Mouse (Mus musculus) embryonic facial prominence, embryonic 15.5 days (tissue): ENCODE measurements at regions not wholly inside any gene's neighbourhood (a gene's known extent, or its start where the extent isn't known, plus 50 kb on each side); places are given as distances from the start of the nearest gene placed in this dataset.

Experiments used
- ATAC-seq: fragments of 200-750 bp; cut with Nextera tagmentation; 2 replicates; pipeline ENCODE4 v1.8.0; 2017; ENCODE audit warnings: low read depth, moderate TSS enrichment; ENCODE audit not compliant: insufficient number of reproducible peaks, low FRiP score, low TSS enrichment
- H3K27ac ChIP-seq: fragments of 300-500 bp; sonication (generic); replicated peaks from 2 replicates; pipeline ENCODE4 v1.5.1; 2015; ENCODE audit warnings: mild to moderate bottlenecking, inconsistent platforms
- H3K27me3 ChIP-seq: fragments of 300-500 bp; sonication (generic); 2 replicates; pipeline ENCODE4 v1.6.1; 2015; ENCODE audit warnings: inconsistent platforms
- H3K36me3 ChIP-seq: fragments of 300-500 bp; sonication (generic); 2 replicates; pipeline ENCODE4 v1.6.1; 2015; ENCODE audit warnings: mild to moderate bottlenecking, inconsistent platforms
- H3K4me1 ChIP-seq: fragments of 300-500 bp; sonication (generic); 2 replicates; pipeline ENCODE4 v1.6.1; 2015; ENCODE audit warnings: inconsistent platforms
- H3K4me2 ChIP-seq: fragments of 300-500 bp; sonication (generic); replicated peaks from 2 replicates; pipeline ENCODE4 v1.6.1; 2015; ENCODE audit warnings: mild to moderate bottlenecking, inconsistent platforms
- H3K4me3 ChIP-seq: fragments of 300-500 bp; sonication (generic); replicated peaks from 2 replicates; pipeline ENCODE4 v1.5.1; 2015; ENCODE audit warnings: mild to moderate bottlenecking, inconsistent platforms
- H3K9ac ChIP-seq: fragments of 300-500 bp; sonication (generic); 2 replicates; pipeline ENCODE4 v1.6.1; 2015; ENCODE audit warnings: inconsistent platforms
- H3K9me3 ChIP-seq: fragments of 300-500 bp; sonication (generic); replicated peaks from 2 replicates; pipeline ENCODE4 v1.6.1; 2016; ENCODE audit warnings: inconsistent platforms
- WGBS: fragments of 180-500 bp; shearing (Covaris S2); methylation state at CpG from one replicate; pipeline ENCODE4 v1.1.7; 2015; 5-methylcytosine and 5-hydroxymethylcytosine counted together

DNA sequence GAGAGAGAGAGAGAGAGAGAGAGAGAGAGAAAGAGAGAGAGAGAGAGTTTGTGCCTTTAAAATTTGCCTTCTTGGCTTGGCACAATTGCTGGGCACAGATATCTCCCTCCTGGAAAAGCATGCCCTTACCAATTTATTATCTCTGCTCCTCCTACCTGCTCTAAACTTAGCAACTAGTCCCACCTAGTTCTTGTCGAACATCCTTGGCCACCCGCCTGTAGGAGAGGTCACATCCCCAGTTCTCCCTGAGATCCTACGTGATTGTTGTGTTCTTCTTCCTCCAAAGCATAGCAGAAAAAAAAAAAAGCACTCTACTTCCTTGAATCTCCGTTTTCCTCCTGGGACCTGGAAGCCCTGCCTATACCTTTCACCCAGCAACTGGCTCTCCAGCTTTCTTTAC lies 101.8 kb downstream of the Polr2m start:
- Histone ChIP-seq H3K9me3 (no peaks in the 10 kb centered on the region), H3K4me1 (no peaks in the 10 kb centered on the region), H3K4me3 (no peak overlapping the region), H3K4me2 (no peak overlapping the region), H3K27me3 (no peaks in the 10 kb centered on the region), H3K9ac (no peak overlapping the region), H3K36me3 (no peaks in the 10 kb centered on the region), H3K27ac (no peak overlapping the region)
- no peak for ATAC-seq
- WGBS: 73% methylated on average over 4 of the region's 4 CpGs

- H3K9me3 ChIP-seq: no peaks in the 10 kb centered on the region
- no peak overlapping the region for H3K4me2 ChIP-seq
- H3K9ac ChIP-seq: no peak overlapping the region
- H3K27ac ChIP-seq: no peak overlapping the region
- no peak for ATAC-seq
- no peaks in the 10 kb centered on the region for H3K4me1 ChIP-seq
- WGBS: 67% methylated on average over 4 of the region's 4 CpGs
- H3K27me3 ChIP-seq: no peaks in the 10 kb centered on the region
- H3K4me3 ChIP-seq: no peak overlapping the region
- no peaks in the 10 kb centered on the region for H3K36me3 ChIP-seq
These were observed 105.9 kb downstream of the Polr2m start for GRCm38 (mm10) chr9:71379731-71380250.

DNA sequence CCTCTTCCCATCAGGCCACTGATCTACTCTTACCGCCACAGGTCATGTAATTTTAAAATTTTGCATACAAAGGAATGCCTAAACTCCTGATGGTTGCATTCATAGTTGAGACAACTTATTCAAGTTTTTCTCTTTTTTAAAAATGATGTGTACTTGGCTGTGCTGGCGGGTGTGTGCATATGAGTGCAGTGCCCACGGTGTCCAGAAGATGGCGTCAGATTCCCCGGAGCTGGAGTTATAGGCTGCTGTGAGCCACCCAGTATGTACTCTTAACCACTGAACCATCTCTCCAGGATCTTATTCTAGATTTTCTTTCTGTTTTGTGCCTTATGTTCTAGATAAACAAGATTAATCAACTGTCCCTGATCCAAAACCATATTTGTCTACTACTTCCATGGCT lies 116.0 kb downstream of the Polr2m start:
- no peaks in the 10 kb centered on the region for H3K36me3 ChIP-seq
- H3K27me3 ChIP-seq: no peaks in the 10 kb centered on the region
- H3K27ac ChIP-seq: 0 out of 2 replicates have a peak overlapping the region, but pooled peaks have one; percentile 35
- 89% methylated on average over 5 of the region's 5 CpGs for WGBS
- no peak for ATAC-seq
- H3K9ac ChIP-seq: no peak overlapping the region
- H3K4me1 ChIP-seq: no peaks in the 10 kb centered on the region; the same call in 1 of the 2 replicates
- no peaks in the 10 kb centered on the region for H3K9me3 ChIP-seq
- H3K4me2 ChIP-seq: no peak overlapping the region
- H3K4me3 ChIP-seq: no peak overlapping the region

DNA sequence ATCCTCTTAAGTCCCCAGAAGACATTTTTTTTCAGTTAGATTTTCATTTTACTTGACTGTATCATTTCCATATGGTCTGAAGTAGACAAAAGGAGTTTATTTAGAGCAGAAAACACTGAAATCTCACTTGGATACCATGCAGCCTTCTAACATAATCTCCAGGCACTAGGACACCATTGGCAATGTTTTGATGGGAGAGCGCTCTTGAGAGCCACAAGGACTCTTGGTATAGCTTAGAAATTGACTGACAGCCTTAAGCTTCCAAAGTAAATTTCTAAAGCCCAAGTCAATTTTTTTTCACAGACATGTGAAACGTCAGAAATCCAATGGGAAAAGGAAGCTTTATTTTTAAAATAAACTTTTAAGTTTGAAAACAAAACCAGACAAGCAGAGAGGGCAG lies 116.5 kb downstream of the Polr2m start:
- Histone ChIP-seq H3K4me1 (peaks cover 2% of the 10 kb centered on the region; the same call in 1 of the 2 replicates), H3K36me3 (no peaks in the 10 kb centered on the region), H3K4me3 (no peak overlapping the region), H3K9ac (no peak overlapping the region), H3K27me3 (no peaks in the 10 kb centered on the region), H3K27ac (0 out of 2 replicates have a peak overlapping the region, but pooled peaks have one; percentile 35), H3K9me3 (no peaks in the 10 kb centered on the region), H3K4me2 (no peak overlapping the region)
- 34% methylated on average over 2 of the region's 2 CpGs for WGBS
- ATAC-seq: no peak

DNA sequence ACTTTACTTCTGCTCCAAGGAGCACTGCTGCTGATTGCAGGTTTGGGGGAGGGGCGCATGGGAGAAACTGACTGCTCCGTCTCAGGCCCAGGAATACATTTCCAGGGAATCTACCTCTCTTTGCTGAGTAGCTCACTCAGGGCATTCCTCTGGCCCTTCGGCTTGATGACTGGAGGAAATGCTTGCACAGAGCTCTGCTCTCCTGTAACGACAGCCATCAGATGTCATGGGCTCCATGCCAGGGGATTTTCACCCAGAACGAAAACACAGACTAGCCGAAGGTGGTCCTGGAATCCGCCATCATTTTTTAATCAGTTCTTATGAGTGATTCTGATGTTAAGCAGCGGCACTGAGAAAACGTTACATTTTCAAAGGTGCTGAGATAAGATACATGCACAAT lies 119.2 kb downstream of the Polr2m start:
- H3K4me1 ChIP-seq: peaks cover 5% of the 10 kb centered on the region; the same call in 1 of the 2 replicates
- ATAC-seq: no peak
- no peaks in the 10 kb centered on the region for H3K36me3 ChIP-seq
- no peak overlapping the region for H3K4me3 ChIP-seq
- H3K9me3 ChIP-seq: no peaks in the 10 kb centered on the region
- H3K27me3 ChIP-seq: no peaks in the 10 kb centered on the region
- H3K27ac ChIP-seq: no peak overlapping the region
- WGBS: 52% methylated on average over 9 of the region's 9 CpGs
- no peak overlapping the region for H3K4me2 ChIP-seq
- no peak overlapping the region for H3K9ac ChIP-seq

DNA sequence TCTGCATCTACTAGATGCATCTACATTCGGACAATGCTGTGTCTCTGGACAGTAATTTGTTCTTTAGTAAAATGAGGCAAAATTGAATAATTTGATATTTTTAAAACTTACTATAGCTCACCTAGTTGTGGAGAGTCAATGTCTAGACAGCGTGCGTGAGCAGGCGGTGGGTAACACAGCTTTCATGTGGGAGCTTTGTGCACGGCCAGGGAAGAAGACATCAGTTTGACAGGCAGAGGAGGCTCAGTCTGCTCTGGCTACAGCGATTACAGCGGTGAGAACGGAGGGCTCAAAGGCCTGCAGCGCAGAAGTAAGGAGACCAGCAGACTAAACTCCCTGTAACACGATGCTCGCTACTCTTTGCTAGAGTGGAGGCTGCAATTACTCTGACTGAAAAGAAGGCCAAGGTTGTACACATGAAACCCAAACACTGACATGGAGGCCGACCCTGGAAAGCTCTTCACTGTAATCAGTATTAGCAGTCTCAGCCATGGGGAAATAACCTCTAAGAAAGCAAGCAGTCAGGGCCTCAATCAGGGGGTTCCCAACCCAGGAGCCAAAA lies 120.5 kb downstream of the Polr2m start:
- Histone ChIP-seq H3K36me3 (no peaks in the 10 kb centered on the region), H3K27ac (no peak overlapping the region), H3K4me2 (no peak overlapping the region), H3K4me1 (peaks cover 5% of the 10 kb centered on the region; the same call in 1 of the 2 replicates), H3K9ac (no peak overlapping the region), H3K9me3 (no peaks in the 10 kb centered on the region), H3K27me3 (no peaks in the 10 kb centered on the region), H3K4me3 (no peak overlapping the region)
- no peak; the same call in 1 of the 2 replicates for ATAC-seq
- WGBS: 43% methylated on average over 12 of the region's 12 CpGs

DNA sequence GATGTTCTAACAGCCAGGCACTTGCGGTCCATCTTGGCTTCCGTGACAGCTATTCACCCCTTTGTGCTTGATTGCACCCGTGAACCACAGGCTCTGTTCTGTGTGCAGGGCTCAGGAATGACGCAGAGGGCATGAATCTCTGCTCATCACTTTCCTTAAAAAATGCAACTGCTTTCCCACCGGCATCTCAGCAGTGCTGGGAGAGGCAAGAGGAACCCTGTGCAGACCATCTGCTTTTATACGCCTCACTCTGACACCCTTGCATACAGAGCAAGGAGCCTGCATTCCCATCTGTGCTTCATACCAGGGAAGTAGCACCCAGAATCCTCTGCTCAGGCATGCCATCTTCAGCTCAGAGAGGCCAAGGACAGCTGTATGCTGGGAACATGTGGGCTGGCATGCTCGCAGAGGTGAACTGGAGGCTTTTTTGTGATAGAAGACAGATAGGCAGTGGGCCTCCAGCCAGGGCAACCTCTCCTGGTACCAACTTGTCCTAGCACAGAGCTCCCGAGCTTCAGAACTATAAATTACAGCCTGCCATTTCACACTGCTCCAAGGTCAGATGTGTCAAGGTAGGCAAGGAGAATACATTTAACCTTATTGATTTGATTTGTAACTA lies 121.6 kb downstream of the Polr2m start:
- H3K4me1 ChIP-seq: peaks cover 5% of the 10 kb centered on the region; the same call in 1 of the 2 replicates
- H3K27me3 ChIP-seq: no peaks in the 10 kb centered on the region
- no peak overlapping the region for H3K4me2 ChIP-seq
- no peaks in the 10 kb centered on the region for H3K36me3 ChIP-seq
- H3K4me3 ChIP-seq: no peak overlapping the region
- H3K27ac ChIP-seq: no peak overlapping the region
- no peak for ATAC-seq
- WGBS: 69% methylated on average over 8 of the region's 8 CpGs
- H3K9me3 ChIP-seq: no peaks in the 10 kb centered on the region
- H3K9ac ChIP-seq: no peak overlapping the region

DNA sequence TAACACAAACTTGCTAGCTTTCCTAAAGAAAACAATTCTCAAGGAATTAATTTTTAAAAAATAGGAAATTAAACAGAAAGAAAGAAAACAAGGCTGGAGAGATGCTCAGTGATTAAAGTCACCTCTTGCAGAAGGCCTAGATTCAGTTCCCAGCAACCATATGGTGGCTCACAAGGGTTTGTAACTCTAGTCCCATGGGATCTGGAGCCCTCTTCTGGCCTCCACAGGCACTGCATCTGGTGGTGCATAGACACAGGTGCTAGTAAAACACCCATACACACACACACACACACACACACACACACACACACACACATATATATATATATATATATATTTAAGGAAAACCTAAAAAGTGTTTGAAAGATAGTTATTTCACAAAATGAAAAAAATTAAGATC lies 123.3 kb downstream of the Polr2m start:
- H3K9ac ChIP-seq: no peak overlapping the region
- no peaks in the 10 kb centered on the region for H3K36me3 ChIP-seq
- H3K9me3 ChIP-seq: no peaks in the 10 kb centered on the region
- no peak overlapping the region for H3K4me2 ChIP-seq
- peaks cover 5% of the 10 kb centered on the region; the same call in 1 of the 2 replicates for H3K4me1 ChIP-seq
- no peaks in the 10 kb centered on the region for H3K27me3 ChIP-seq
- no peak overlapping the region for H3K4me3 ChIP-seq
- no peak for ATAC-seq
- no peak overlapping the region for H3K27ac ChIP-seq

DNA sequence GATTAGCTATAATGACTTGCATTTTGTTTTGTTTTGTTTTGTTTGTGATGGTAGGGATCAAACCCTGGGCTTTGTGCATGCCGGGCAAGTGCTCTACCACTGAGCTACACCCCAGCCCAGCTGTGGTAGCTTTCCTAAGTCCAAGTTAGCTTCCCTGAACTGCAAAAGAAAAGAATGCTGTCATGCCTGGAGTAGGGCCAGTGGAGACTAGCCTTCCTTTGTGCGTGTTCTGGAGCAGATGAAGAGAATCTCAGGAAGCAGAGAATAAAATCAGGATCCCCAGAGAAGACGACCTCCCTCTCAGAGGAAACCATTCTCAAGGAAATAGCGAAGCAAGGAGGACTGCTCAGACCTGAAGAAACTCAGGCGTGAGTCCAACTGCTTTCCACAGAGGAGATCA lies 123.8 kb downstream of the Polr2m start:
- Histone ChIP-seq H3K4me1 (peaks cover 5% of the 10 kb centered on the region; the same call in 1 of the 2 replicates), H3K4me2 (no peak overlapping the region), H3K9me3 (no peaks in the 10 kb centered on the region), H3K9ac (no peak overlapping the region), H3K4me3 (no peak overlapping the region), H3K27me3 (no peaks in the 10 kb centered on the region), H3K36me3 (no peaks in the 10 kb centered on the region), H3K27ac (no peak overlapping the region)
- ATAC-seq: no peak
- WGBS: 64% methylated on average over 5 of the region's 5 CpGs

GRCm38 (mm10) chr9:71361311-71361710 lies 124.4 kb downstream of the Polr2m start:
- H3K4me3 ChIP-seq: no peak overlapping the region
- H3K27me3 ChIP-seq: no peaks in the 10 kb centered on the region
- no peak overlapping the region for H3K9ac ChIP-seq
- H3K27ac ChIP-seq: 0 out of 2 replicates have a peak overlapping the region, but pooled peaks have one; percentile 4
- no peaks in the 10 kb centered on the region for H3K9me3 ChIP-seq
- no peak for ATAC-seq
- no peak overlapping the region for H3K4me2 ChIP-seq
- H3K36me3 ChIP-seq: no peaks in the 10 kb centered on the region
- peaks cover 5% of the 10 kb centered on the region; the same call in 1 of the 2 replicates for H3K4me1 ChIP-seq
- 69% methylated on average over 2 of the region's 2 CpGs for WGBS

DNA sequence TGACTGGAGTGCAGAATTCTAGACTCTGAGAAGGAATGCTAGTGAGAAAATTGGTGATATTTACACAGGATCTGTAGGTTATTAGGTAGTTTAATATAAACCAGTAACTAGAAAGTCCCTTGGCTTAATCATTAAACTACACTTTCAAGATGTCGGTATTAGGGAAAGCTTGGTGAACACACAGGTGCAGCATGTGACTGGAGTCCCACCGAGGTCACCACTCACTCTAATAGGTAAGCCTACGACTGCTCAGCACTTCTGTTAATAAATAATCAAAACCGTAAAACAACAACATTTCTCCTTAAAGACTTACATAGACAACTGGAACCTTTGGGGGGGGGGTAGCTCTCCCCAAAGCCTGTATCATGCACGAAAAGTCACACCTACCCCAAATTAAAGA lies 125.1 kb downstream of the Polr2m start:
- no peak overlapping the region for H3K9ac ChIP-seq
- ATAC-seq: no peak
- no peak overlapping the region for H3K27ac ChIP-seq
- no peaks in the 10 kb centered on the region for H3K9me3 ChIP-seq
- H3K27me3 ChIP-seq: no peaks in the 10 kb centered on the region
- H3K4me3 ChIP-seq: no peak overlapping the region
- H3K4me1 ChIP-seq: peaks cover 5% of the 10 kb centered on the region; the same call in 1 of the 2 replicates
- H3K4me2 ChIP-seq: no peak overlapping the region
- WGBS: 91% methylated on average over 5 of the region's 5 CpGs
- H3K36me3 ChIP-seq: no peaks in the 10 kb centered on the region
